Mouse (Mus musculus) liver, embryonic 15.5 days (tissue): Measurements from ENCODE around the gene Atg7. TPM values are rescaled to one million over a fixed set of nuclear protein-coding genes. Genes with fewer than 3 reads are reported as not detected.
"Not testable (repeated sequence)": the region's sequence is repeated elsewhere in the genome, so short reads cannot be mapped to it uniquely, and the experiment has no call there.

ENCODE experiments used
- ATAC-seq: fragments of 200-750 bp; cut with Nextera tagmentation; 2 replicates; pipeline ENCODE4 v1.8.0; 2017; ENCODE audit warnings: moderate number of reproducible peaks, mild to moderate bottlenecking, moderate library complexity; ENCODE audit not compliant: insufficient read depth
- H3K27ac ChIP-seq: fragments of 300-500 bp; sonication (generic); replicated peaks from 2 replicates; pipeline ENCODE4 v1.5.1; 2015; ENCODE audit warnings: mild to moderate bottlenecking, inconsistent platforms
- H3K27me3 ChIP-seq: fragments of 300-500 bp; sonication (generic); 2 replicates; pipeline ENCODE4 v1.6.1; 2015; ENCODE audit warnings: mild to moderate bottlenecking, inconsistent platforms
- H3K36me3 ChIP-seq: fragments of 300-500 bp; sonication (generic); replicated peaks from 2 replicates; pipeline ENCODE4 v1.6.1; 2015; ENCODE audit warnings: moderate library complexity, mild to moderate bottlenecking, inconsistent platforms
- H3K4me1 ChIP-seq: fragments of 300-500 bp; sonication (generic); replicated peaks from 2 replicates; pipeline ENCODE4 v1.6.1; 2015; ENCODE audit warnings: inconsistent platforms
- H3K4me2 ChIP-seq: fragments of 300-500 bp; sonication (generic); 2 replicates; pipeline ENCODE4 v1.6.1; 2015; ENCODE audit warnings: moderate library complexity, mild to moderate bottlenecking, inconsistent platforms
- H3K4me3 ChIP-seq: fragments of 300-500 bp; sonication (generic); replicated peaks from 2 replicates; pipeline ENCODE4 v1.5.1; 2015; ENCODE audit warnings: mild to moderate bottlenecking, inconsistent platforms
- H3K9ac ChIP-seq: fragments of 300-500 bp; sonication (generic); 2 replicates; pipeline ENCODE4 v1.6.1; 2015; ENCODE audit warnings: moderate library complexity, mild to moderate bottlenecking, inconsistent platforms
- H3K9me3 ChIP-seq: fragments of 300-500 bp; sonication (generic); replicated peaks from 2 replicates; pipeline ENCODE4 v1.6.1; 2016; ENCODE audit warnings: inconsistent platforms
- WGBS: fragments of 180-500 bp; shearing (Covaris S2); methylation state at CpG from one replicate; pipeline ENCODE4 v1.1.7; 2015; ENCODE audit warnings: mixed read lengths; ENCODE audit not compliant: insufficient replicate concordance; 5-methylcytosine and 5-hydroxymethylcytosine counted together
- polyA plus RNA-seq: library from polyadenylated mRNA; unstranded; fragments of >200 nt; fragmentation: Nextera tagmentation; extraction: Ambion mirVana; gene quantifications from 2 replicates; pipeline ENCODE4 v1.2.1, GENCODE M21; 2015

The Atg7 gene
- polyA plus RNA-seq, 1 experiment from 2014 or later = 12.5 TPM

GRCm38 (mm10) chr6:114882675-114883074 is 239.8 kb downstream of the Atg7 start:
- 39% methylated on average over 7 of the region's 7 CpGs for WGBS
- Histone ChIP-seq H3K9ac (no peak overlapping the region), H3K9me3 (no peaks in the 10 kb centered on the region), H3K27ac (peak overlapping the region; percentile 21; the same call in 1 of the 2 replicates), H3K36me3 (no peaks in the 10 kb centered on the region), H3K27me3 (no peaks in the 10 kb centered on the region), H3K4me3 (no peak overlapping the region), H3K4me2 (peak overlapping the region; percentile 11; the same call in 1 of the 2 replicates), H3K4me1 (peaks cover 86% of the 10 kb centered on the region)
- ATAC-seq = no peak

DNA sequence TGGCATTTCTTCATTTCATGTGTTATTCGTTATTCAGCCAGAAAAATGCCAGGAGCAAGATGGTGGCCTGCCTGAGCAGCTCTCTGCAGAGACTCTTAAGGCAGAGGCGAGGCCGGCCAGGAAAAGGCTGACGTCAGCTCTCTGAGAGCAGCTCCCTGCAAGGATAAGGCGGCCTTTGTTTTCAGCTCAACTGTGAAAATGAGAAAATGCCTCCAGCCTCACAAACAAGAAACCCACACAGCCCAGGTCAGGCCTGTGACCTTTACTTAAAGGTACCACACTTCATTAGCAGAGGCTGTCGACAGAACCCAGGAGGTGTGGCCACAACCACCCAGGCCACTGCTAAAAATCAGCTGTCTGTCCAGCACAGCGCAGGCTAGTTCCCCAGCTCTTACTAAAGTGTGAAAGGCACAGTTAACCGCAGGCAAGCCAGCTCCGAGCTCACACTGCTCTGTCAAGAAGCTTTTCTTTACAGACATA is 240.4 kb downstream of the Atg7 start:
- ATAC-seq = peak; percentile 35; the same call in 1 of the 2 replicates
- Histone ChIP-seq H3K27me3 (no peaks in the 10 kb centered on the region), H3K4me2 (peak overlapping the region; percentile 11), H3K9me3 (no peaks in the 10 kb centered on the region), H3K27ac (peak overlapping the region; percentile 21; the same call in 1 of the 2 replicates), H3K4me1 (peaks cover 79% of the 10 kb centered on the region), H3K36me3 (peaks cover 1% of the 10 kb centered on the region; the same call in 1 of the 2 replicates), H3K4me3 (no peak overlapping the region), H3K9ac (no peak overlapping the region)
- 23% methylated on average over 9 of the region's 9 CpGs for WGBS

DNA sequence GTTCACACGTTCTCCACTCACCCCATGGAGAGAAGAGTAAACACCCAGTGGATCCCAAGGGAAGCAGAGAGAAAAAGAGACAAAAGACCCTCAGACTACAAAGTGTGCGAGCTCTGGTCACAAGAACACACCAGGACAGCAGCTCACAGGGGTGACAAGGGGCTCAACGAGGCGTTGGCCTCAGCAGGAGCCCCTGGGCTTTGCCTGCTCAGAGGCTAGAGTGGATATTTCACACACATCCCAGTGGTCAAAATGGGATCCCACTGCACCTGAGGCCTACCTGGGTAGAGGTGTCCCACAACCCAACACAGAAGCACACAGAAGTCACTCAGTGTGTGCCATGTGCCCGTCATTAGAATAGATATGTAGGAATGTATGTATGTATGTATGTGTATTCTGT is 242.2 kb downstream of the Atg7 start:
- H3K36me3 ChIP-seq = peaks cover 7% of the 10 kb centered on the region; the same call in 1 of the 2 replicates
- no peak overlapping the region for H3K4me2 ChIP-seq
- no peak overlapping the region for H3K27ac ChIP-seq
- no peaks in the 10 kb centered on the region for H3K9me3 ChIP-seq
- no peak overlapping the region for H3K4me3 ChIP-seq
- 68% methylated on average over 5 of the region's 5 CpGs for WGBS
- no peak for ATAC-seq
- H3K9ac ChIP-seq = no peak overlapping the region
- H3K4me1 ChIP-seq = peaks cover 71% of the 10 kb centered on the region
- no peaks in the 10 kb centered on the region for H3K27me3 ChIP-seq

GRCm38 (mm10) chr6:114886012-114886411 is 243.1 kb downstream of the Atg7 start:
- no peak overlapping the region for H3K9ac ChIP-seq
- no peak overlapping the region for H3K4me3 ChIP-seq
- H3K27ac ChIP-seq = no peak overlapping the region
- no peak overlapping the region for H3K4me2 ChIP-seq
- peaks cover 71% of the 10 kb centered on the region for H3K4me1 ChIP-seq
- H3K27me3 ChIP-seq = no peaks in the 10 kb centered on the region
- H3K9me3 ChIP-seq = no peaks in the 10 kb centered on the region
- WGBS = 71% methylated on average over 6 of the region's 6 CpGs
- no peak for ATAC-seq
- H3K36me3 ChIP-seq = peaks cover 7% of the 10 kb centered on the region; the same call in 1 of the 2 replicates

DNA sequence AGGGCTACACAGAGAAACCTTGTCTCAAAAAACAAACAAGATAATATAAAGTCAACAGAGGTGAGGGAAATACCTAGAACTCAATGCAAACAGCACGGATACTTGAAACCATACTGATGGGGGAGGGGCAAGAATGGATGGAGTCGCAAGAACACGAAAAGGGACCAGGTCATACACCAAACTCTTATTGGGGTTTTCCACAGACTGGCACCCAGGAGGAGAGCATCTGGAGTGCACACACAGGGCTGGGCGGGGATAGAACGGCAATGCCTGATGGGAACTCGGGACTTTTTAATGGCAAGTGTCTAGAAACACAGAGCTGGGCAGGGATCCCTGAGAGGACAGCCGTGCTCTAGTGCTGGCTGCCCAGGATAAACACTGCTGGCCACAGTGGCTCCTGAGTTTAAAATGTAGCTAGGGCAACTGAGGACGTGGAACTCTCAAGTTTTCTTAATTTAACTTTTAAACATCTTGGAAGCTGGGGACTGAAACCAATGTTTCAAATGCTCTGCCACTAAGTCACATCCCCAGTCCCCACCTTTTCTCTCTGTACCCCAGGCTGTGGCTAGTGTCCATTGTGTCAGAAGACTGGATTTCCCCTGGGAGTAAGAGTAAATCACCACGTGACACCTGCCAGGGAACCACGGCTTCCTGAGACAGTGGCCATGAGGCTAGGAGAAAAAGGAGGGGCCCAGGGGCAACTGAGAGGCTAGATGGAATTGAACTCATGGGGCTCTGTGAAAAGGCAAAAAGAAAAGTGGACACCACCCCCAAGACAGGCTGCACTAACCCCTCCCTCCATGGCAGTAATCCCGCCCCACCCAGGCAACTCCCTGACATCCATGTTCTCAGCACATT is 243.8 kb downstream of the Atg7 start:
- 66% methylated on average over 11 of the region's 11 CpGs for WGBS
- peaks cover 7% of the 10 kb centered on the region; the same call in 1 of the 2 replicates for H3K36me3 ChIP-seq
- peaks cover 68% of the 10 kb centered on the region for H3K4me1 ChIP-seq
- no peak overlapping the region for H3K4me3 ChIP-seq
- H3K9me3 ChIP-seq = no peaks in the 10 kb centered on the region
- no peak overlapping the region for H3K4me2 ChIP-seq
- no peak for ATAC-seq
- H3K27me3 ChIP-seq = no peaks in the 10 kb centered on the region
- no peak overlapping the region for H3K9ac ChIP-seq
- no peak overlapping the region for H3K27ac ChIP-seq

GRCm38 (mm10) chr6:114888922-114889321 is 246.0 kb downstream of the Atg7 start:
- Histone ChIP-seq H3K27ac (no peak overlapping the region), H3K36me3 (peaks cover 7% of the 10 kb centered on the region; the same call in 1 of the 2 replicates), H3K4me2 (no peak overlapping the region), H3K4me1 (peaks cover 68% of the 10 kb centered on the region), H3K4me3 (no peak overlapping the region), H3K9ac (no peak overlapping the region), H3K9me3 (no peaks in the 10 kb centered on the region), H3K27me3 (no peaks in the 10 kb centered on the region)
- 0 out of 2 replicates have a peak, but pooled peaks have one; percentile 17 for ATAC-seq
- WGBS = 83% methylated on average over 13 of the region's 13 CpGs

GRCm38 (mm10) chr6:114889971-114890370 is 247.1 kb downstream of the Atg7 start:
- not testable (repeated sequence) for H3K4me2 ChIP-seq, ATAC-seq, H3K4me3 ChIP-seq, H3K36me3 ChIP-seq, H3K27ac ChIP-seq, H3K9ac ChIP-seq, H3K9me3 ChIP-seq, H3K27me3 ChIP-seq
- H3K4me1 ChIP-seq = peaks cover 74% of the 10 kb centered on the region
- 76% methylated on average over 3 of the region's 3 CpGs for WGBS

GRCm38 (mm10) chr6:114890411-114891115 is 247.7 kb downstream of the Atg7 start:
- Histone ChIP-seq H3K9me3 (no peaks in the 10 kb centered on the region), H3K9ac (no peak overlapping the region), H3K4me3 (no peak overlapping the region), H3K27ac (no peak overlapping the region), H3K4me1 (peaks cover 74% of the 10 kb centered on the region), H3K36me3 (peaks cover 7% of the 10 kb centered on the region; the same call in 1 of the 2 replicates), H3K27me3 (no peaks in the 10 kb centered on the region), H3K4me2 (no peak overlapping the region)
- 62% methylated on average over 19 of the region's 19 CpGs for WGBS
- ATAC-seq = no peak

GRCm38 (mm10) chr6:114891272-114891671 is 248.4 kb downstream of the Atg7 start:
- Histone ChIP-seq H3K4me3 (no peak overlapping the region), H3K4me2 (no peak overlapping the region), H3K9ac (no peak overlapping the region), H3K36me3 (peaks cover 7% of the 10 kb centered on the region; the same call in 1 of the 2 replicates), H3K27me3 (no peaks in the 10 kb centered on the region), H3K27ac (no peak overlapping the region), H3K9me3 (no peaks in the 10 kb centered on the region), H3K4me1 (peaks cover 68% of the 10 kb centered on the region)
- ATAC-seq = no peak
- 91% methylated on average over 12 of the region's 12 CpGs for WGBS

- 62% methylated on average over 12 of the region's 12 CpGs for WGBS
- ATAC-seq = no peak
- H3K36me3 ChIP-seq = peaks cover 7% of the 10 kb centered on the region; the same call in 1 of the 2 replicates
- H3K4me1 ChIP-seq = peaks cover 66% of the 10 kb centered on the region
- no peaks in the 10 kb centered on the region for H3K9me3 ChIP-seq
- no peak overlapping the region for H3K9ac ChIP-seq
- no peak overlapping the region for H3K4me2 ChIP-seq
- H3K27me3 ChIP-seq = no peaks in the 10 kb centered on the region
- H3K27ac ChIP-seq = no peak overlapping the region
- no peak overlapping the region for H3K4me3 ChIP-seq
These were observed 248.9 kb downstream of the Atg7 start for GRCm38 (mm10) chr6:114891771-114892170.

DNA sequence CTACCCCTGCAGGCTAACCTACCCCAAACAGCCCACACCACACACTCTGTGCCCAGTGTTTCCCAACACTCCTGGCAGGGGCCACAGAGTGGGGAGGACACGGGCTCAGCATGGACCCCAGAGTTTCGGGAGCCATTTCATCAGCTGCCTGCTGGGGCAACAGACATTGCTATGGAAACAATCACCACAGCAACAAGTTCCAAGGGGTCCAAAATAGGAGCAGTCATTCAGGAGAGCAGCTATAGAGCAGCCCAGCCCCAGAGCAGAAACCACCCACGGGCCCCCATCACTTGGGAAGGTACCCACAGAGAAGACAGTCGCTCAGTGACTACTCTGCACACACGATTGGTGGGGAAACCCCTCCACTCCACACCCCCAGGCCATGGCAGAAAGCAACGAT is 249.5 kb downstream of the Atg7 start:
- Histone ChIP-seq H3K36me3 (peaks cover 7% of the 10 kb centered on the region; the same call in 1 of the 2 replicates), H3K4me2 (no peak overlapping the region), H3K27ac (no peak overlapping the region), H3K4me3 (no peak overlapping the region), H3K27me3 (no peaks in the 10 kb centered on the region), H3K9me3 (no peaks in the 10 kb centered on the region), H3K4me1 (peaks cover 64% of the 10 kb centered on the region), H3K9ac (no peak overlapping the region)
- WGBS = 50% methylated on average over 6 of the region's 6 CpGs
- ATAC-seq = no peak
